In genomic region chr9:90126260-90127010, GRCm38 (mm10) we compare ENCODE assay signal across 7 mouse cellular contexts. TPM values are rescaled to one million over a fixed set of nuclear protein-coding genes. Genes with fewer than 3 reads are reported as not detected.
DNase-seq lines count a peak whose midpoint lies in the region; ATAC-seq and TF ChIP-seq lines count a peak whose summit lies in the region.

No protein-coding gene starts in this region.

- H3K4me3 ChIP-seq in gastrocnemius, adult 2 months, result peak overlapping the region; percentile 81
- H3K4me3 ChIP-seq in megakaryocyte, embryonic 14.5 days (replicated peaks), result peak overlapping the region; percentile 90

- ATAC-seq in common myeloid progenitor, adult 5-6 weeks (replicated peaks; ENCODE audit: low read depth, poor library complexity, severe bottlenecking), result peak; percentile 88

- peaks cover 40% of the 10 kb centered on the region for H3K4me1 ChIP-seq in megakaryocyte, embryonic 14.5 days

- DNase-seq in adipocyte (ENCODE audit: low spot score), result peak; percentile 71
- peak; percentile 80 for DNase-seq in gastrocnemius, adult 2 months
- peak; percentile 56 for DNase-seq in hindlimb bud, embryonic 11.5 days (ENCODE audit: extremely low spot score, low read depth, low spot score)
- DNase-seq in left cerebral cortex, adult 8-10 months (ENCODE audit: low spot score in 2 of 2), result peak; percentile 61 to 87
- peak; percentile 62 for DNase-seq in right cerebral cortex, postnatal 25 days

- TF ChIP-seq CTCF in gastrocnemius, adult 2 months (IDR thresholded peaks at IDR 0.05), result peak; percentile 85

- H3K27me3 ChIP-seq in megakaryocyte, embryonic 14.5 days (replicated peaks), result peaks cover 5% of the 10 kb centered on the region

- no peaks in the 10 kb centered on the region for H3K36me3 ChIP-seq in megakaryocyte, embryonic 14.5 days (replicated peaks; ENCODE audit: low read length)

- H3K9me3 ChIP-seq in megakaryocyte, embryonic 14.5 days, result no peaks in the 10 kb centered on the region

- H3K27ac ChIP-seq in gastrocnemius, adult 2 months, result peak overlapping the region; percentile 63

- intact Hi-C loops in gastrocnemius, adult 2 months (cut with DNase I), result no loop called here

RNA-seq across cellular contexts. Expression of gene Morf4l1, which starts 11.9 kb away (rescaled TPM):
- total RNA-seq in common myeloid progenitor, adult 5-6 weeks (2017), result 262 and 283 TPM in 2 replicates
- total RNA-seq in gastrocnemius, adult 2 months (2021), result 100 to 1,000 TPM; 189 to 208 TPM
- total RNA-seq in left cerebral cortex, adult 8-10 months (2022), result 100 to 1,000 TPM; 436 to 462 (median 449) TPM
- polyA plus RNA-seq in megakaryocyte, embryonic 14.5 days (2012; ENCODE audit: insufficient read depth, low replicate concordance), result 32.1 and 75.8 TPM in 2 replicates

RNA-seq across cellular contexts. Expression of gene Adamts7, which starts 36.4 kb away (rescaled TPM):
- total RNA-seq in common myeloid progenitor, adult 5-6 weeks (2017), result not detected in 2 replicates
- under 1 TPM; 0.41 to 0.59 TPM for total RNA-seq in gastrocnemius, adult 2 months (2021)
- total RNA-seq in left cerebral cortex, adult 8-10 months (2022), result under 1 TPM; 0.09 to 0.46 (median 0.31) TPM
- polyA plus RNA-seq in megakaryocyte, embryonic 14.5 days (2012; ENCODE audit: insufficient read depth, low replicate concordance), result 0.03 TPM in 1 of 2 replicates, not detected in the other

Comparison
In these comparisons a context has a peak if more than half of its experiments do, and no peak if none do; other contexts are left out.
1. Peak in every context shown above with its lines: DNase-seq, ATAC-seq, H3K4me3 ChIP-seq and H3K27ac ChIP-seq.